In the genomic region with DNA sequence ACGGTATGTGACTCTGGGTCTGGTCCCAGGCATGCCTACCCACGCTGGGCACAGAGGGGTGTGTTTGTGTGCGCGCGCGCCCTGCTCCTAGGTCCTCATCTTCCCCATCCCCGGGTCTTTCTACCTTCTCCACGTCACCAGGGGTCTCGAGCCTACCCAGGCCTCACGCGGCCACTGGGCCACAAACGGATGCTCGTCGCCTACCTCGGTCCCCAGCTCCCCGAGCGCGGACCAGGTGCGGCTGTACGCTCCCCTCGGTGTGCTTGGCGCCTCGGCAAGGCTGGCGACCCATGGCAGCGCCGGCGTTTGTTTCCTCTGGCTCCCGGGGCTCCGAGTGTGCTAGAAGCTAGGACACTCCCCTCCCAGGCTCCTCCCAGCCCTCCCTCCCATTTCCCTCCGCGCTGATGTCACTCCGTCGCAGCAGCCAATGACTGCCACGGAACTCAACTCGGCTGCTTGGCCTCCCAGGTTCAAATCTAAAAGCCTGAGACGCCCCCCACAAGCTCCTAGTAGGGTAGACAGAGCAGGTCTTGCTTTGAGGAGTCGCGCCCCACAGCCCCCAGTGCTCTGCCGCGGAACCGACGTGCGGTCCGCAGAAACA, we compare ENCODE assay signal across 8 mouse cellular contexts. TPM values are rescaled to one million over a fixed set of nuclear protein-coding genes. Genes with fewer than 3 reads are reported as not detected.
DNase-seq lines count a peak whose midpoint lies in the region; ATAC-seq and TF ChIP-seq lines count a peak whose summit lies in the region.

A gene (minus strand): TSS at position 398 of the 601 bp plus-strand sequence.

- WGBS in lung, embryonic 15.5 days, result under 1% methylated on average over 44 of the region's 44 CpGs
- under 1% methylated on average over 44 of the region's 44 CpGs for WGBS in olfactory bulb, adult 2 months

- TF ChIP-seq POLR2A in olfactory bulb, adult 2 months (IDR thresholded peaks at IDR 0.05; ENCODE audit: insufficient read depth, low read depth, low read length), result peak; percentile 49; the same call in 1 of the 2 replicates

- no peak for TF ChIP-seq CTCF in olfactory bulb, adult 2 months (IDR thresholded peaks at IDR 0.05; ENCODE audit: insufficient read depth, low read depth, low read length)

- peak within 1 kb of the TSS; percentile 86 for H3K4me2 ChIP-seq in lung, embryonic 15.5 days

- peak within 1 kb of the TSS; percentile 92 for H3K9ac ChIP-seq in lung, embryonic 15.5 days

- peak; percentile 80 for ATAC-seq in lung, embryonic 15.5 days (ENCODE audit: borderline replicate concordance, extremely low read depth, low FRiP score, low TSS enrichment)

- H3K27ac ChIP-seq in lung, embryonic 15.5 days, result peak within 1 kb of the TSS; percentile 98
- peak within 1 kb of the TSS; percentile 65 for H3K27ac ChIP-seq in olfactory bulb, adult 2 months (ENCODE audit: insufficient read depth, low read depth, low read length)

- H3K27me3 ChIP-seq in lung, embryonic 15.5 days, result no peaks in the 10 kb centered on the region

- peaks cover 45% of the 10 kb centered on the region for H3K4me1 ChIP-seq in lung, embryonic 15.5 days
- H3K4me1 ChIP-seq in olfactory bulb, adult 2 months (ENCODE audit: control insufficient read depth, insufficient read depth, low read length), result peaks cover 37% of the 10 kb centered on the region

- H3K4me3 ChIP-seq in lung, embryonic 15.5 days, result peak within 1 kb of the TSS; percentile 81
- peak within 1 kb of the TSS; percentile 70 for H3K4me3 ChIP-seq in olfactory bulb, adult 2 months (ENCODE audit: insufficient read depth, low read depth, low read length)

- peaks cover 6% of the 10 kb centered on the region; the same call in 1 of the 2 replicates for H3K36me3 ChIP-seq in lung, embryonic 15.5 days

- H3K9me3 ChIP-seq in lung, embryonic 15.5 days, result no peaks in the 10 kb centered on the region

- DNase-seq in MN1 (ENCODE audit: low spot score), result peak; percentile 88
- DNase-seq in cerebellum, adult 8-10 months, result peak; percentile 39
- peak; percentile 97 for DNase-seq in forelimb bud, embryonic 11.5 days (ENCODE audit: low read depth, low spot score)
- peak; percentile 85 for DNase-seq in heart, postnatal 4 days
- DNase-seq in layer of hippocampus, adult 8-10 months (ENCODE audit: low spot score in 2 of 2), result peak; percentile 64 to 71
- peak; percentile 78 to 83 for DNase-seq in thymus, adult 18-20 months

RNA-seq across cellular contexts. Expression of the gene that starts here (rescaled TPM):
- total RNA-seq in heart, postnatal 4 days (2021), result 10 to 100 TPM; 18.7 to 20.7 TPM
- 10 to 100 TPM; 32.4 to 41.1 (median 37.3) TPM for total RNA-seq in layer of hippocampus, adult 8-10 months (2022)
- 122 TPM in 2 replicates for polyA plus RNA-seq in lung, embryonic 15.5 days (2015; fragmentation: Nextera tagmentation; extraction: Ambion mirVana)
- not detected in 2 replicates for polyA plus RNA-seq in olfactory bulb, adult 2 months (2012; ENCODE audit: insufficient read depth, insufficient read length, low replicate concordance, missing spikeins)

Comparison
In these comparisons a context has a peak if more than half of its experiments do, and no peak if none do; other contexts are left out.
1. Peak in every context shown above with its lines: DNase-seq, ATAC-seq, H3K4me3 ChIP-seq and H3K27ac ChIP-seq.
2. DNase-seq: peak in every context shown above with its lines; median percentile 97 in forelimb bud, embryonic 11.5 days; 88 in MN1; 85 in heart, postnatal 4 days; 80 in thymus, adult 18-20 months; 68 in layer of hippocampus, adult 8-10 months; 39 in cerebellum, adult 8-10 months.